Comparison of ENCODE assay signal across 21 mouse cellular contexts in the genomic region with DNA sequence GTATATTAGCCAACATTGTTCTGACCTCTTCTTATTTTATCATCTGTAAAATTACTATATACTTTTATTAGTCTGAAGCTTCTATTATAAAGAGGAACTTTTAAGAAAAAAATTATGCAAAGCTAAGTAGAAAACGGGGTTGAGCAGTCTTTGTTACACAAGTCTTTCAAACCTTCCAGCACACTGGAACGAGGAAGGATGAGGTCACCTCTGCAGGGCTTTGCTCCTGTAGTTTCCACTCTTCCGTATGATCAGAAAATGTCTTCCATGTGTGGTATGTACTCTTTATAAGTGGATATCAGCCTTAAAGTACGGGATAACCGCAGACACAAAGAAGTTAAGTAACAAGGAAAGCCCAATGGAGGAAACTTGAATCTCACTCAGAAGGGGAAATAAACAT. TPM values are rescaled to one million over a fixed set of nuclear protein-coding genes. Genes with fewer than 3 reads are reported as not detected.
"Had no signal": no experiment of that assay in that cellular context is flagged by ENCODE, and none has a peak within 500 bp of the region (broad histone marks: within the 10 kb centered on the region; RNA-seq: fewer than 3 reads in every experiment).

No protein-coding gene starts in this region.

- H3K4me3 ChIP-seq: liver, embryonic 12.5 days; megakaryocyte, embryonic 14.5 days; midbrain, embryonic 13.5 days; midbrain, embryonic 15.5 days; neural tube, embryonic 12.5 days had no signal

- H3K36me3 ChIP-seq: liver, embryonic 12.5 days; midbrain, embryonic 13.5 days; midbrain, embryonic 15.5 days; neural tube, embryonic 12.5 days had no signal

- H3K4me1 ChIP-seq: midbrain, embryonic 13.5 days; midbrain, embryonic 15.5 days; neural tube, embryonic 12.5 days had no signal

- H3K9ac ChIP-seq: liver, embryonic 12.5 days; liver, embryonic 14.5 days; lung, embryonic 14.5 days; midbrain, embryonic 13.5 days; midbrain, embryonic 15.5 days; neural tube, embryonic 12.5 days had no signal

- H3K27me3 ChIP-seq: liver, embryonic 12.5 days; midbrain, embryonic 13.5 days; midbrain, embryonic 15.5 days; neural tube, embryonic 12.5 days had no signal

- DNase-seq: lung, adult 18-20 months; lung, embryonic 14.5 days; lung, postnatal 10 days; lung, postnatal 4 days; spleen, adult 18-20 months; thymus, adult 18-20 months had no signal

- H3K4me2 ChIP-seq: liver, embryonic 12.5 days; lung, embryonic 14.5 days; midbrain, embryonic 11.5 days; midbrain, embryonic 13.5 days; midbrain, embryonic 15.5 days; neural tube, embryonic 12.5 days had no signal

- ATAC-seq: liver, embryonic 12.5 days; midbrain, embryonic 13.5 days; midbrain, embryonic 15.5 days had no signal

- H3K9me3 ChIP-seq: liver, embryonic 12.5 days; midbrain, embryonic 13.5 days; midbrain, embryonic 15.5 days; neural tube, embryonic 12.5 days had no signal

- H3K27ac ChIP-seq: liver, embryonic 12.5 days; liver, embryonic 14.5 days; midbrain, embryonic 13.5 days; midbrain, embryonic 15.5 days; neural tube, embryonic 12.5 days had no signal

RNA-seq across cellular contexts. Expression of a gene that starts 20.2 kb away (rescaled TPM):
- total RNA-seq: neutrophil, adult 5-6 weeks had no signal
- polyA plus RNA-seq: liver, embryonic 12.5 days; liver, embryonic 14.5 days; liver, embryonic 16.5 days; lung, embryonic 14.5 days; lung, embryonic 16.5 days; midbrain, embryonic 11.5 days; midbrain, embryonic 13.5 days; midbrain, embryonic 15.5 days; neural tube, embryonic 12.5 days; neural tube, embryonic 14.5 days; small intestine, adult 2 months; stomach, embryonic 14.5 days; stomach, embryonic 16.5 days; thymus, postnatal 0 days had no signal
